ENCODE assay signal across 17 mouse cellular contexts in the genomic region with DNA sequence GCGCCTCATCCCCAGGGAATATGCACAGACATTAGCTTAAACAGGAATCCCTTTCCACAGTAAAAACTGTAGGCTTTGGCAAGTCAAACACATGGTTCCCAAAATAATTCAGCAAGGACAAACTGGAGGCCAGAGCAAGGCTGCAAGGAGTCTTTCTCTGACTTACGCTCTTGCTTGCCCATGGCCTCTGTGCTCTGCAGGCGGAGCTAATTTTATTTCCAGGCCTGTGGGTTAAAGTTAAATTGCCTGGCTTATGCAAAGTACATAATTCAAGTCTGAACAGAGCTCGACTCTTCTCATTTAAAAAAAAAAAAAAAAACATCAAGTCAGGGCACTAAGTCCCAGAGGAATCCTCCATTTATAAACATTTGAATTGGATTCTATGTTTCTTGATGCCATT. TPM values are rescaled to one million over a fixed set of nuclear protein-coding genes. Genes with fewer than 3 reads are reported as not detected.
DNase-seq lines count a peak whose midpoint lies in the region; ATAC-seq lines count a peak whose summit lies in the region.
"Had no signal": no experiment of that assay in that cellular context is flagged by ENCODE, and none has a peak within 500 bp of the region (broad histone marks: within the 10 kb centered on the region; RNA-seq: fewer than 3 reads in every experiment).

No protein-coding gene starts in this region.

- no peak overlapping the region for H3K4me2 ChIP-seq in hindbrain, embryonic 14.5 days (replicated peaks)
- H3K4me2 ChIP-seq in midbrain, embryonic 15.5 days: no peak overlapping the region
- no peak overlapping the region for H3K4me2 ChIP-seq in limb, embryonic 11.5 days (ENCODE audit: low read depth, severe bottlenecking)

- H3K9ac ChIP-seq in hindbrain, embryonic 14.5 days: no peak overlapping the region
- H3K9ac ChIP-seq in midbrain, embryonic 15.5 days: no peak overlapping the region
- H3K9ac ChIP-seq in limb, embryonic 11.5 days (ENCODE audit: low read length): no peak overlapping the region
- H3K9ac ChIP-seq: forebrain, postnatal 0 days; liver, postnatal 0 days had no signal

- no peak overlapping the region for H3K4me3 ChIP-seq in heart, embryonic 10.5 days
- no peak overlapping the region for H3K4me3 ChIP-seq in hindbrain, embryonic 14.5 days (replicated peaks; ENCODE audit: low read length)
- no peak overlapping the region for H3K4me3 ChIP-seq in hindbrain, embryonic 10.5 days
- H3K4me3 ChIP-seq in midbrain, embryonic 15.5 days: no peak overlapping the region
- H3K4me3 ChIP-seq in midbrain, embryonic 10.5 days: no peak overlapping the region
- H3K4me3 ChIP-seq in limb, embryonic 11.5 days (ENCODE audit: low read depth, low read length): no peak overlapping the region

- no peaks in the 10 kb centered on the region for H3K27me3 ChIP-seq in heart, embryonic 10.5 days (ENCODE audit: insufficient read depth, poor library complexity, severe bottlenecking)
- H3K27me3 ChIP-seq in hindbrain, embryonic 14.5 days (ENCODE audit: control insufficient read depth, insufficient read depth, low read length): no peaks in the 10 kb centered on the region
- 0 out of 2 replicates have a peak, but pooled peaks cover 5% of the 10 kb centered on the region for H3K27me3 ChIP-seq in hindbrain, embryonic 10.5 days (ENCODE audit: insufficient read depth, poor library complexity, severe bottlenecking)
- H3K27me3 ChIP-seq in midbrain, embryonic 15.5 days (replicated peaks): no peaks in the 10 kb centered on the region; the same call in 1 of the 2 replicates
- peaks cover 18% of the 10 kb centered on the region for H3K27me3 ChIP-seq in midbrain, embryonic 10.5 days (ENCODE audit: low read depth, poor library complexity, severe bottlenecking)
- no peaks in the 10 kb centered on the region for H3K27me3 ChIP-seq in limb, embryonic 11.5 days (ENCODE audit: control insufficient read depth, insufficient read depth, low read length)

- H3K27ac ChIP-seq in heart, embryonic 10.5 days: no peak overlapping the region
- 0 out of 2 replicates have a peak overlapping the region, but pooled peaks have one; percentile 54 for H3K27ac ChIP-seq in hindbrain, embryonic 14.5 days
- H3K27ac ChIP-seq in hindbrain, embryonic 10.5 days: no peak overlapping the region
- peak overlapping the region; percentile 65; the same call in 1 of the 2 replicates for H3K27ac ChIP-seq in midbrain, embryonic 15.5 days
- H3K27ac ChIP-seq in midbrain, embryonic 10.5 days (replicated peaks): no peak overlapping the region
- no peak overlapping the region for H3K27ac ChIP-seq in limb, embryonic 11.5 days (replicated peaks; ENCODE audit: low read depth, low read length)
- H3K27ac ChIP-seq: macrophage had no signal

- ATAC-seq in hindbrain, embryonic 14.5 days (ENCODE audit: low FRiP score): no peak
- no peak for ATAC-seq in midbrain, embryonic 15.5 days (replicated peaks)
- peak; percentile 35; the same call in 1 of the 2 replicates for ATAC-seq in limb, embryonic 11.5 days (ENCODE audit: insufficient number of reproducible peaks, low FRiP score, low TSS enrichment, low read depth)
- ATAC-seq: activated CD4-positive, CD25-positive, alpha-beta regulatory T cell, adult 4 months; forebrain, postnatal 0 days; liver, postnatal 0 days had no signal

- peaks cover 48% of the 10 kb centered on the region for H3K4me1 ChIP-seq in heart, embryonic 10.5 days
- H3K4me1 ChIP-seq in hindbrain, embryonic 14.5 days (replicated peaks; ENCODE audit: control insufficient read depth, insufficient read depth, low read length): peaks cover 25% of the 10 kb centered on the region
- peaks cover 9% of the 10 kb centered on the region for H3K4me1 ChIP-seq in hindbrain, embryonic 10.5 days (replicated peaks)
- H3K4me1 ChIP-seq in midbrain, embryonic 15.5 days: peaks cover 15% of the 10 kb centered on the region
- H3K4me1 ChIP-seq in midbrain, embryonic 10.5 days: peaks cover 27% of the 10 kb centered on the region
- no peaks in the 10 kb centered on the region for H3K4me1 ChIP-seq in limb, embryonic 11.5 days (ENCODE audit: control insufficient read depth, insufficient read depth, low read length)

- H3K9me3 ChIP-seq in heart, embryonic 10.5 days: no peaks in the 10 kb centered on the region
- no peaks in the 10 kb centered on the region for H3K9me3 ChIP-seq in hindbrain, embryonic 14.5 days (ENCODE audit: control insufficient read depth, low read length)
- H3K9me3 ChIP-seq in hindbrain, embryonic 10.5 days: no peaks in the 10 kb centered on the region
- H3K9me3 ChIP-seq in midbrain, embryonic 15.5 days: no peaks in the 10 kb centered on the region
- H3K9me3 ChIP-seq in midbrain, embryonic 10.5 days (replicated peaks): no peaks in the 10 kb centered on the region
- H3K9me3 ChIP-seq in limb, embryonic 11.5 days (ENCODE audit: control insufficient read depth, low read length): no peaks in the 10 kb centered on the region

- 59% methylated on average over 4 of the region's 4 CpGs for WGBS in heart, embryonic 10.5 days
- WGBS in hindbrain, embryonic 14.5 days: 52% methylated on average over 4 of the region's 4 CpGs
- 73% methylated on average over 4 of the region's 4 CpGs for WGBS in hindbrain, embryonic 10.5 days
- WGBS in midbrain, embryonic 15.5 days: 48% methylated on average over 4 of the region's 4 CpGs
- WGBS in midbrain, embryonic 10.5 days: 75% methylated on average over 4 of the region's 4 CpGs
- WGBS in limb, embryonic 11.5 days: 59% methylated on average over 4 of the region's 4 CpGs

- DNase-seq in heart, adult 11 months: peak; percentile 91
- DNase-seq in heart, embryonic 10.5 days (ENCODE audit: low spot score): no peak
- no peak for DNase-seq in hindbrain, embryonic 14.5 days (ENCODE audit: low spot score)
- no peak for DNase-seq in hindbrain, embryonic 10.5 days (ENCODE audit: low spot score)
- no peak for DNase-seq in midbrain, embryonic 10.5 days (ENCODE audit: low spot score)
- DNase-seq in limb, embryonic 11.5 days (ENCODE audit: low spot score): no peak
- DNase-seq in retina, embryonic 14.5 days (ENCODE audit: low spot score): no peak
- DNase-seq: cerebellum, adult 8-10 months; forebrain, postnatal 0 days; gastrocnemius, postnatal 10 days; left cerebral cortex, postnatal 4 days; liver, postnatal 0 days; right cerebral cortex, postnatal 25 days; thymus, adult 2 months had no signal

- no peaks in the 10 kb centered on the region for H3K36me3 ChIP-seq in heart, embryonic 10.5 days
- H3K36me3 ChIP-seq in hindbrain, embryonic 14.5 days (replicated peaks; ENCODE audit: control insufficient read depth, insufficient read depth): no peaks in the 10 kb centered on the region
- no peaks in the 10 kb centered on the region for H3K36me3 ChIP-seq in hindbrain, embryonic 10.5 days
- no peaks in the 10 kb centered on the region for H3K36me3 ChIP-seq in midbrain, embryonic 15.5 days (replicated peaks)
- no peaks in the 10 kb centered on the region for H3K36me3 ChIP-seq in midbrain, embryonic 10.5 days
- H3K36me3 ChIP-seq in limb, embryonic 11.5 days (ENCODE audit: control insufficient read depth, insufficient read depth, low read length): no peaks in the 10 kb centered on the region

RNA-seq across cellular contexts. Expression of gene Zbtb38, which starts 16.7 kb away (rescaled TPM):
- 13.4 and 24.5 TPM in 2 replicates for polyA plus RNA-seq in heart, embryonic 10.5 days (2016; fragmentation: Nextera tagmentation; extraction: Ambion mirVana)
- polyA plus RNA-seq in hindbrain, embryonic 14.5 days (2014; fragmentation: Nextera tagmentation; extraction: Ambion mirVana): 46.9 and 52.2 TPM in 2 replicates
- polyA plus RNA-seq in hindbrain, embryonic 10.5 days (2016; fragmentation: Nextera tagmentation; extraction: Ambion mirVana): 7.8 and 8.5 TPM in 2 replicates
- polyA plus RNA-seq in midbrain, embryonic 15.5 days (2015; fragmentation: Nextera tagmentation; extraction: Ambion mirVana): 57.2 and 59.2 TPM in 2 replicates
- polyA plus RNA-seq in midbrain, embryonic 10.5 days (2016; fragmentation: Nextera tagmentation; extraction: Ambion mirVana): 8.1 and 10.6 TPM in 2 replicates
- polyA plus RNA-seq in limb, embryonic 11.5 days (2014; fragmentation: Nextera tagmentation; extraction: Ambion mirVana): 9.2 and 9.4 TPM in 2 replicates

Comparison
In these comparisons a context has a peak if more than half of its experiments do, and no peak if none do; other contexts are left out.
1. H3K27ac ChIP-seq: peak in hindbrain, embryonic 14.5 days (single experiment) and midbrain, embryonic 15.5 days (single experiment); none in heart, embryonic 10.5 days (single experiment), hindbrain, embryonic 10.5 days (single experiment), midbrain, embryonic 10.5 days (single experiment) and limb, embryonic 11.5 days (single experiment).